Mouse (Mus musculus): ENCODE data around the gene Gm12845. TPM values are rescaled to one million over a fixed set of nuclear protein-coding genes. Genes with fewer than 3 reads are reported as not detected.
A peak's percentile ranks its signal among the peaks of the same experiment; 100 is the strongest.
"Not testable (repeated sequence)": the region's sequence is repeated elsewhere in the genome, so short reads cannot be mapped to it uniquely, and the experiment has no call there.

The Gm12845 gene
- polyA plus RNA-seq, 1 experiment from 2014 or later, result not detected

DNA sequence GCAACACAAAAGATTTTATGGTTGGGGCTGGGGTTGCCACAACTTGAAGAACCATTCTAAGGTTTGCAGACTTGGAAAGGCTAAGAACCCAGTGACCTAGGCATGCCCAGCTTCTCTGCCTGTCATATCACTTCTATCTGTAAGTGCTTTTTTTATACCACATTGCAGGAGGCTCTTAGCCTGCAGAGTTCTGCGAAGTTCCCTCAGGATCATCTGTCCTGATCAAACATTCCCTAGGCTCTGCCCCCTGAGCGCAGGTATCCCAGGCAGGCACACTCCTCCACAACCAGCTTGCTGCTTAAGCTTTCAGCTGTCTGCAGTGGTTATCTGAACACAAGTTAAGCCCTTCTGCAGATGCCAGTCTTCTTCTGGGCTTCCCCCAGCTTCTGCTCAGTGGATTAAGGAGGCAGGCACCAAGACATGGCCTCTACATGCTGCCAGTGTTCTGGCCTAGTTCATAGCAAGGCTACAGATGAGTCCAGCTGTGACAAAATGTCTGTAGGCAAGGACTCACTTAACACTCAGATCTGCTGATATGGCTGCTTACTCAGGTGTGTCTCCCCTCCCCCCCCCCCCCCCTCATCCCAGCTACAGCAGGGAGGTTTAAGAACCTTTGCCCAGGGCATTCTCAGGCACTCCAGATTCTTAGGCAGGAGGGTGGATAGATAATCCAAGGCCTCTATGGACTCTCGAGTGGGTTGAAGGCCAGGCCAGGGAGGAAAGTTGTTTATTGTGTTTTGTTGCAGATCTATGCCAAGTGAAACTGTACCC is 15.2 kb upstream of the Gm12845 start:
- H3K9me3 ChIP-seq (ENCODE audit: control insufficient read depth, low read length), result no peaks in the 10 kb centered on the region
- DNase-seq (no peak), ATAC-seq (ENCODE audit: low FRiP score, low TSS enrichment) (no peak)
- no peaks in the 10 kb centered on the region for H3K27me3 ChIP-seq (ENCODE audit: control insufficient read depth, insufficient read depth, low read length)
- no peak overlapping the region for H3K4me3 ChIP-seq (replicated peaks; ENCODE audit: low read depth, low read length)
- no peak overlapping the region for H3K27ac ChIP-seq (replicated peaks; ENCODE audit: low read depth, low read length)
- no peaks in the 10 kb centered on the region for H3K4me1 ChIP-seq (ENCODE audit: control insufficient read depth, insufficient read depth, low read length)
- 77% methylated on average over 3 of the region's 3 CpGs for WGBS
- no peak overlapping the region for H3K4me2 ChIP-seq (ENCODE audit: low read length)
- H3K9ac ChIP-seq (replicated peaks; ENCODE audit: low read length), result no peak overlapping the region
- H3K36me3 ChIP-seq (ENCODE audit: control insufficient read depth, insufficient read depth, low read length), result no peaks in the 10 kb centered on the region

DNA sequence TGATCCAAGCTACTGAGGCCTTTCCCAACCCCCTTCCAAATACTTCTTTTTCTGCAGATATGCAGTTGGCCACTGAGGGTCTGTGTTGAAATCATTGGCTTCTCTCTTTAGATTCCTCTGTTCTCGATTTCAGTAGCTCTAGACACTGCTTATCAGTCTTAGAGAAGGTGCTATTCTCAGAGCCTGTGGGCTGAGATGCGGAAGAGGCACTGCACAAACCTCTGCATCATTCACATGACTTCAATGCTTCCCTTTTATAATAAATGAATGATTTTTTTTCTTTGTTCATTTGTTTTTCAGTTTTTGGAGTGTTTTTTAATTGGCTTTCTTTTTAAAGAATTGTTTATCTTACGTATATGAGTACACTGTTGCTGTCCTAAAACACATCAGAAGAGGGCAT is 11.9 kb upstream of the Gm12845 start:
- DNase-seq (no peak), ATAC-seq (ENCODE audit: low FRiP score, low TSS enrichment) (no peak)
- Histone ChIP-seq H3K36me3 (ENCODE audit: control insufficient read depth, insufficient read depth, low read length) (no peaks in the 10 kb centered on the region), H3K27ac (replicated peaks; ENCODE audit: low read depth, low read length) (no peak overlapping the region), H3K9me3 (ENCODE audit: control insufficient read depth, low read length) (no peaks in the 10 kb centered on the region), H3K4me2 (ENCODE audit: low read length) (no peak overlapping the region), H3K9ac (replicated peaks; ENCODE audit: low read length) (no peak overlapping the region), H3K4me1 (ENCODE audit: control insufficient read depth, insufficient read depth, low read length) (no peaks in the 10 kb centered on the region), H3K4me3 (replicated peaks; ENCODE audit: low read depth, low read length) (no peak overlapping the region), H3K27me3 (ENCODE audit: control insufficient read depth, insufficient read depth, low read length) (no peaks in the 10 kb centered on the region)
- WGBS, result 90% methylated on average over 3 of the region's 3 CpGs

DNA sequence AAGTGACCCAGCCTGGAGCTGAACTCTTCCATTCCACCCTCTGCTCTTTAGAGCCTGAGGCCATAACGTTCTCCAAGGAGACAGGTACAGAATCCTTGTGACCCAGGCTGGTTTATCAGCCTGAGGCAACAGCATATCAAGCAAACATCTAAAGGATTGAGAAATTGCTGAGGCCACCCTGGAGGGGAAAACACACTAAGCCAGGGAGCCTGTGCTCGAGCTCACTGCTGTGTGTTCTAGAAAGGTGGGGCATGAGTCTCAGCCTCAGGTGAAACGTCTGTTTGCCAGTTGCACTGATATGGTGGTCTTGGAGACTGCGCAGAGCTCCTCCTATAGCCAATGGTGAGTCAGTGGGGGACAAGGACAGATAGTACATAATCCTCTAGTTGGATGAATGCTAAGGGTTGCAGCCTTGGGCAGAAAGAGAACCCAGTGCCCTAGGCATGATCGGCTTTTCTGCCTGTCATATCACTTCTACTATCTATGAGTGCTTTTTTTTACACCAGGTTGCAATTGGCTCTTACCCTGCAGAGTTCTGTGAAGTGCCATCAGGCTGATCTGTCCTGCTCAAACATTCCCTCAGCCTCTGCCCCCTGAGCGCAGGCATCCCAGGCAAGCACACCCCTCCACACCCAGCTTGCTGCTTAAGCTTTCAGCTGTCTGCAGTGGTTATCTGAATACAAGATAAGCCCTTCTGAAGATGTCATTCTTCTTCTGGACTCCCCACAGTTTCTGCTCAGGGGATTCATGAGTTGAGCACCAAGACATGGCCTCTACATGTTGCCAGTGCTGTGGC is 10.7 kb upstream of the Gm12845 start:
- 78% methylated on average over 6 of the region's 6 CpGs for WGBS

DNA sequence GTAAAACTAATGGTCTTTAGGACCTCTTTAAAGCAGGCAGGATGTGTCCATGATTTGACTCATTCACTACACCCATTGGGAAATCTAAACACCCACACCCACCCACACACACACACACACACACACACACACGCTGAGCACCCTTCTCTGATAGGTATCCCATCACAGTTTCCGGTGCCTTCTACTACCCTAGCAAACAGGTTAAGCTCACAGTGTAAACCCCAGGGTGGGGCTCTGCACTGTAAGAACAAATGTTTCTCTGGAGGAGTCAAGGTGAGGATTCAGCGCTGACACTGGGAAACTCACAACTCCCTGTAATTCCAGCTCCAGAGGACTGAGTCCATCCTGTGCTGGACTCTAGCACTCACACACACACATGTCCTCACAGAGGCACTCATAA is 7.7 kb downstream of the Gm12845 start:
- H3K4me2 ChIP-seq (ENCODE audit: low read length), result no peak overlapping the region
- no peak overlapping the region for H3K9ac ChIP-seq (replicated peaks; ENCODE audit: low read length)
- no peak overlapping the region for H3K4me3 ChIP-seq (replicated peaks; ENCODE audit: low read depth, low read length)
- DNase-seq, result no peak
- H3K9me3 ChIP-seq (ENCODE audit: control insufficient read depth, low read length), result no peaks in the 10 kb centered on the region
- no peaks in the 10 kb centered on the region for H3K27me3 ChIP-seq (ENCODE audit: control insufficient read depth, insufficient read depth, low read length)
- no peaks in the 10 kb centered on the region for H3K4me1 ChIP-seq (ENCODE audit: control insufficient read depth, insufficient read depth, low read length)
- H3K36me3 ChIP-seq (ENCODE audit: control insufficient read depth, insufficient read depth, low read length), result no peaks in the 10 kb centered on the region
- WGBS, result 86% methylated on average over 3 of the region's 3 CpGs
- H3K27ac ChIP-seq (replicated peaks; ENCODE audit: low read depth, low read length), result no peak overlapping the region
- ATAC-seq (ENCODE audit: low FRiP score, low TSS enrichment), result no peak

More for the DNA sequence above, 10.7 kb upstream of the Gm12845 start:
- no peak overlapping the region for H3K9ac ChIP-seq (replicated peaks; ENCODE audit: low read length)
- no peaks in the 10 kb centered on the region for H3K9me3 ChIP-seq (ENCODE audit: control insufficient read depth, low read length)
- ATAC-seq (ENCODE audit: low FRiP score, low TSS enrichment) (no peak), DNase-seq (peak; percentile 13)
- H3K27me3 ChIP-seq (ENCODE audit: control insufficient read depth, insufficient read depth, low read length), result no peaks in the 10 kb centered on the region
- H3K4me1 ChIP-seq (ENCODE audit: control insufficient read depth, insufficient read depth, low read length), result no peaks in the 10 kb centered on the region
- H3K36me3 ChIP-seq (ENCODE audit: control insufficient read depth, insufficient read depth, low read length), result no peaks in the 10 kb centered on the region
- H3K4me2 ChIP-seq (ENCODE audit: low read length), result no peak overlapping the region
- no peak overlapping the region for H3K27ac ChIP-seq (replicated peaks; ENCODE audit: low read depth, low read length)
- H3K4me3 ChIP-seq (replicated peaks; ENCODE audit: low read depth, low read length), result no peak overlapping the region

DNA sequence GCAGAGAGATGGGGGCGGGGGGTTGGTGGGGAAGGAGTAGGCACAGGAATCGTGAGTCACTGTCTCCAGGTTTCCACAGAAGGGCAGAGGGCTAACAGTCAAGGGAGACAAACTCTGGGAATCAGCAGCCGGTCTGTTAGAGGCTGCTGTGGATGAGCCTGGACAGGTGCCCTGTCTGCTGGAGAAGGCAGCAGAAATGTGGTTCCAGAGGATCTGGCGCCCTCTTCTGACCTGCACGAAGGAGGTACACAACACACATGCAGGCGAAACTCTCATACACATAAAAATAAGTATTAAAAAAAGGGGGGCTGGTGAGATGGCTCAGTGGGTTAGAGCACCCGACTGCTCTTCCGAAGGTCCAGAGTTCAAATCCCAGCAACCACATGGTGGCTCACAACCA is 13.3 kb downstream of the Gm12845 start:
- Histone ChIP-seq H3K4me3 (replicated peaks; ENCODE audit: low read depth, low read length) (no peak overlapping the region), H3K4me2 (ENCODE audit: low read length) (no peak overlapping the region), H3K27me3 (ENCODE audit: control insufficient read depth, insufficient read depth, low read length) (no peaks in the 10 kb centered on the region), H3K4me1 (ENCODE audit: control insufficient read depth, insufficient read depth, low read length) (no peaks in the 10 kb centered on the region), H3K9me3 (ENCODE audit: control insufficient read depth, low read length) (no peaks in the 10 kb centered on the region), H3K36me3 (ENCODE audit: control insufficient read depth, insufficient read depth, low read length) (no peaks in the 10 kb centered on the region), H3K27ac (replicated peaks; ENCODE audit: low read depth, low read length) (no peak overlapping the region), H3K9ac (replicated peaks; ENCODE audit: low read length) (no peak overlapping the region)
- ATAC-seq (ENCODE audit: low FRiP score, low TSS enrichment) (no peak), DNase-seq (peak; percentile 18)
- 48% methylated on average over 8 of the region's 8 CpGs for WGBS

DNA sequence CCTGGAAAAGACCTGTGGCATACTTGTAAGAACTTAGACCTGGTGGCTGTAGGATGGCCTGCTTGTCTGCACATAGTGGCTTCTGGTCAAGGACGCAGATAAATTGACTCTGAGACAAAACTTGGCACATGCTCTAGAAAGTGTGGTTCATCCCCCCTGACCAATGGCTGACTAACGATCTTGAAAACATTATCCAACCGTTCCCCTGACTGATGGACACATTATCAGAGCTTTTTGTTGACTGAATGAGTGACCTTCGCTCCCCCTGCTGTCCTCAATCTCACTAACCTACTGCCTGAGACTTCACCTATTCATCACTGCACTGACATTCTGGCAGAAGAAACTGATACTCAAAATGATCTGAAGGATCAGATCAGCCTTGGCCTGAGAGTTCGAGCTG is 28.3 kb downstream of the Gm12845 start:
- not testable (repeated sequence) for H3K4me3 ChIP-seq (replicated peaks; ENCODE audit: low read depth, low read length); H3K36me3 ChIP-seq (ENCODE audit: control insufficient read depth, insufficient read depth, low read length); H3K9me3 ChIP-seq (ENCODE audit: control insufficient read depth, low read length); H3K4me2 ChIP-seq (ENCODE audit: low read length); H3K9ac ChIP-seq (replicated peaks; ENCODE audit: low read length); H3K27me3 ChIP-seq (ENCODE audit: control insufficient read depth, insufficient read depth, low read length); ATAC-seq (ENCODE audit: low FRiP score, low TSS enrichment); H3K27ac ChIP-seq (replicated peaks; ENCODE audit: low read depth, low read length); DNase-seq; H3K4me1 ChIP-seq (ENCODE audit: control insufficient read depth, insufficient read depth, low read length)
- 88% methylated on average over 5 of the region's 5 CpGs for WGBS

DNA sequence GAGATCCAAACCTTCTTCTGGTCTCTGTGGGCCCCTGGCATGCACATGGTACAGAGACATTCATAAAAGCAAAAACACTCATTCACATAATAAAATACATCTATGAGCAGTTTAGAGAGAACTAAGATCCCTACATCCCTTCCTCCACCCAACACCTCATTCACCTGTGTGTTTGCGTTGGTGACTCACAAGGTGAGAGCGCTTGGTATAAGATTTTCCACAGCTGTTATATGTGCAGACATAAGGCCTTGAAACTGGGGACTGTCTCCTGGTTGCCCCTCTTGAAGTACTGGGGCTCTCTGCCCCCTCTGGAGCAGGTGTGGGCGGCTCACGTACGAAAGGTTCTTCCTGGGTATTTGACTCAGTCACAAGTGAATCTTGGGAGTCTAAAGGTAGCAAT is 35.9 kb downstream of the Gm12845 start:
- no peaks in the 10 kb centered on the region for H3K27me3 ChIP-seq (ENCODE audit: control insufficient read depth, insufficient read depth, low read length)
- no peak for DNase-seq
- no peak overlapping the region for H3K4me3 ChIP-seq (replicated peaks; ENCODE audit: low read depth, low read length)
- H3K9me3 ChIP-seq (ENCODE audit: control insufficient read depth, low read length), result no peaks in the 10 kb centered on the region
- H3K36me3 ChIP-seq (ENCODE audit: control insufficient read depth, insufficient read depth, low read length), result no peaks in the 10 kb centered on the region
- 95% methylated on average over 5 of the region's 5 CpGs for WGBS
- H3K9ac ChIP-seq (replicated peaks; ENCODE audit: low read length), result no peak overlapping the region
- H3K4me2 ChIP-seq (ENCODE audit: low read length), result no peak overlapping the region
- H3K4me1 ChIP-seq (ENCODE audit: control insufficient read depth, insufficient read depth, low read length), result no peaks in the 10 kb centered on the region
- no peak for ATAC-seq (ENCODE audit: low FRiP score, low TSS enrichment)
- no peak overlapping the region for H3K27ac ChIP-seq (replicated peaks; ENCODE audit: low read depth, low read length)

DNA sequence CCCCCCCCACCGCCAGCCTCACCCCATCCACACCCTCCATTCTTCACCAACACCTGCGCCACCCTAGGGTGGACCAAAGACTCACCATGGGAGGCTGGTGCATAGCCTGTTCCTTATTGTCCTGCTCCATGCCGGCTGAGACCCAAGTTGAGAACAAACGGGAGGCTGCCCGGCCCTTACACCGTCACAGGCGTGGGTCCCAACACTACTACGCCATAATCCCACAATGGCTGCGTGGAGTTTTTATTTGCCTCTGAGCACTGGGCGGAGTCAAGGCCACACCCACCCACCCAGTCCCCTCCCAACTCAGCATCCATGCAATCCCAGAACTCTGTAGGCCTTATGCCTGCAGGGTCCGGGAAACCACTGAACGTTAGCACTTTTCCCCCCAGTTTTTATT is 41.2 kb downstream of the Gm12845 start, which contains the start of gene Klf17:
Klf17 (minus strand) TSS at position 233 of the 400 bp plus-strand sequence.
- H3K27me3 ChIP-seq (ENCODE audit: control insufficient read depth, insufficient read depth, low read length), result no peaks in the 10 kb centered on the region
- no peak within 1 kb of the TSS for H3K4me2 ChIP-seq (ENCODE audit: low read length)
- no peak within 1 kb of the TSS for H3K4me3 ChIP-seq (replicated peaks; ENCODE audit: low read depth, low read length)
- no peaks in the 10 kb centered on the region for H3K36me3 ChIP-seq (ENCODE audit: control insufficient read depth, insufficient read depth, low read length)
- no peaks in the 10 kb centered on the region for H3K4me1 ChIP-seq (ENCODE audit: control insufficient read depth, insufficient read depth, low read length)
- no peaks in the 10 kb centered on the region for H3K9me3 ChIP-seq (ENCODE audit: control insufficient read depth, low read length)
- no peak within 1 kb of the TSS for H3K27ac ChIP-seq (replicated peaks; ENCODE audit: low read depth, low read length)
- 71% methylated on average over 12 of the region's 12 CpGs for WGBS
- no peak within 1 kb of the TSS for H3K9ac ChIP-seq (replicated peaks; ENCODE audit: low read length)
- DNase-seq (no peak), ATAC-seq (ENCODE audit: low FRiP score, low TSS enrichment) (no peak)

DNA sequence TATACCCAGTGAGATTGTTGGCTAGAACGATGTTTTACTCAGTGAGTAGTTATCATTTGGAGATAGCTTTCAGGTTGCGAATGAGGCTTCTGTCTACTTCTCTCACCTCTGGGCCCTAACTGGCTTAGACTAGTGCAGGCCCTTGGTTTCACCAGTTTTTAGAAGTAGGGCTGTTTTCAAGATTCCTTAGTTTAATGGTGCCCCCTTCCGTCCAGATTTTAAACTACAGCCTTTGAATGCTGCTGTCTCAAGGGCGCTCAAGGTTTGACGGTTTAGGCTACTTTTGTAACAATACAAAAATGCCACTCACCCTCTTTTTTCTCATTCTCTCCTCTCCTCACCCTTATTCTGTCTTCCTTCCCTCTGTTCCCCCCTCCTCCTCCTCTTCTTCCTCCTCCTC is 46.7 kb downstream of the Gm12845 start:
- Histone ChIP-seq H3K27ac (replicated peaks; ENCODE audit: low read depth, low read length) (no peak overlapping the region), H3K9me3 (ENCODE audit: control insufficient read depth, low read length) (no peaks in the 10 kb centered on the region), H3K4me2 (ENCODE audit: low read length) (no peak overlapping the region), H3K27me3 (ENCODE audit: control insufficient read depth, insufficient read depth, low read length) (no peaks in the 10 kb centered on the region), H3K4me1 (ENCODE audit: control insufficient read depth, insufficient read depth, low read length) (no peaks in the 10 kb centered on the region), H3K9ac (replicated peaks; ENCODE audit: low read length) (no peak overlapping the region), H3K4me3 (replicated peaks; ENCODE audit: low read depth, low read length) (no peak overlapping the region), H3K36me3 (ENCODE audit: control insufficient read depth, insufficient read depth, low read length) (no peaks in the 10 kb centered on the region)
- DNase-seq (peak; percentile 89), ATAC-seq (ENCODE audit: low FRiP score, low TSS enrichment) (no peak)
- 20% methylated on average over 5 of the region's 5 CpGs for WGBS

Data from midbrain, embryonic 14.5 days (tissue).